Mouse (Mus musculus) embryonic fibroblast, embryonic 13.5 days (primary cell): ENCODE data around the gene Hsp90aa1.

Experiments
- CTCF ChIP-seq: IDR thresholded peaks from 2 replicates; pipeline ENCODE4 v1.5.1; 2011; ENCODE audit warnings: mild to moderate bottlenecking, control low read depth, low read length, moderate library complexity, borderline replicate concordance; ENCODE audit not compliant: insufficient read depth
- POLR2A ChIP-seq: IDR thresholded peaks from 2 replicates; pipeline ENCODE4 v1.6.1; 2011; ENCODE audit warnings: low read depth, mild to moderate bottlenecking, control low read depth, low read length, moderate library complexity

- TF ChIP-seq CTCF = no peak
- no peak for TF ChIP-seq POLR2A
These were observed 22.5 kb upstream of the Hsp90aa1 start for GRCm38 (mm10) chr12:110725051-110725450.
